ENCODE assay signal across 8 mouse cellular contexts in genomic region chr12:70913429-70913828, GRCm38 (mm10). TPM values are rescaled to one million over a fixed set of nuclear protein-coding genes. Genes with fewer than 3 reads are reported as not detected.
DNase-seq lines count a peak whose midpoint lies in the region; ATAC-seq and TF ChIP-seq lines count a peak whose summit lies in the region.

No protein-coding gene starts in this region.

- H3K27me3 ChIP-seq in forebrain, postnatal 0 days (ENCODE audit: insufficient read depth, low read length) = no peaks in the 10 kb centered on the region
- no peaks in the 10 kb centered on the region for H3K27me3 ChIP-seq in forebrain, embryonic 14.5 days (replicated peaks; ENCODE audit: control insufficient read depth, insufficient read depth, low read length)
- no peaks in the 10 kb centered on the region for H3K27me3 ChIP-seq in limb, embryonic 10.5 days (ENCODE audit: low read depth, poor library complexity, severe bottlenecking)

- peak; percentile 60 for TF ChIP-seq CTCF in forebrain, postnatal 0 days (IDR thresholded peaks at IDR 0.05; ENCODE audit: low read depth)

- H3K9ac ChIP-seq in forebrain, postnatal 0 days = no peak overlapping the region
- H3K9ac ChIP-seq in forebrain, embryonic 14.5 days (ENCODE audit: low read length) = no peak overlapping the region

- DNase-seq in forebrain, postnatal 0 days = no peak
- DNase-seq in forebrain, embryonic 14.5 days (ENCODE audit: low spot score) = no peak
- DNase-seq in CD4-positive helper T cell, adult 2 months (ENCODE audit: low read depth, low spot score) = peak; percentile 84
- peak; percentile 84 to 88 for DNase-seq in adrenal gland, postnatal 36 days
- DNase-seq in heart, adult 8-10 months (ENCODE audit: low spot score) = peak; percentile 72
- peak; percentile 60 for DNase-seq in limb, embryonic 10.5 days (ENCODE audit: low spot score)
- DNase-seq in thymus, postnatal 4 days = peak; percentile 94

- H3K4me1 ChIP-seq in forebrain, postnatal 0 days (ENCODE audit: insufficient read depth) = no peaks in the 10 kb centered on the region
- H3K4me1 ChIP-seq in forebrain, embryonic 14.5 days (ENCODE audit: control insufficient read depth, insufficient read depth, low read length) = no peaks in the 10 kb centered on the region
- 0 out of 2 replicates have a peak, but pooled peaks cover 7% of the 10 kb centered on the region for H3K4me1 ChIP-seq in limb, embryonic 10.5 days

- H3K36me3 ChIP-seq in forebrain, postnatal 0 days (ENCODE audit: insufficient read depth) = no peaks in the 10 kb centered on the region
- H3K36me3 ChIP-seq in forebrain, embryonic 14.5 days (ENCODE audit: control insufficient read depth, insufficient read depth, low read length) = no peaks in the 10 kb centered on the region
- no peaks in the 10 kb centered on the region for H3K36me3 ChIP-seq in limb, embryonic 10.5 days

- H3K4me2 ChIP-seq in forebrain, postnatal 0 days (ENCODE audit: low read depth) = no peak overlapping the region
- no peak overlapping the region for H3K4me2 ChIP-seq in forebrain, embryonic 14.5 days (ENCODE audit: low read length)

- no peak overlapping the region for H3K27ac ChIP-seq in forebrain, postnatal 0 days (ENCODE audit: low read depth, low read length)
- H3K27ac ChIP-seq in forebrain, embryonic 14.5 days (ENCODE audit: low read depth, low read length) = no peak overlapping the region
- no peak overlapping the region for H3K27ac ChIP-seq in limb, embryonic 10.5 days

- no peak overlapping the region for H3K4me3 ChIP-seq in forebrain, postnatal 0 days (ENCODE audit: low read depth, low read length)
- H3K4me3 ChIP-seq in forebrain, embryonic 14.5 days (ENCODE audit: low read depth, low read length) = no peak overlapping the region
- no peak overlapping the region for H3K4me3 ChIP-seq in limb, embryonic 10.5 days

- no peak for ATAC-seq in forebrain, postnatal 0 days
- ATAC-seq in forebrain, embryonic 14.5 days = no peak
- peak; percentile 44; the same call in 1 of the 2 replicates for ATAC-seq in neutrophil, adult 5-6 weeks (ENCODE audit: extremely low read depth, insufficient number of reproducible peaks, low FRiP score, poor library complexity, severe bottlenecking)

- H3K9me3 ChIP-seq in forebrain, postnatal 0 days (ENCODE audit: low read length) = no peaks in the 10 kb centered on the region
- H3K9me3 ChIP-seq in forebrain, embryonic 14.5 days (replicated peaks; ENCODE audit: control insufficient read depth, low read length) = no peaks in the 10 kb centered on the region
- no peaks in the 10 kb centered on the region for H3K9me3 ChIP-seq in limb, embryonic 10.5 days (replicated peaks)

- 49% methylated on average over 3 of the region's 3 CpGs for WGBS in forebrain, postnatal 0 days
- 50% methylated on average over 3 of the region's 3 CpGs for WGBS in forebrain, embryonic 14.5 days
- WGBS in limb, embryonic 10.5 days = 55% methylated on average over 3 of the region's 3 CpGs

RNA-seq across cellular contexts. Expression of gene Actr10, which starts 24.2 kb away (rescaled TPM):
- 105 and 112 TPM in 2 replicates for total RNA-seq in forebrain, postnatal 0 days (2014; rRNA removed)
- 196 and 282 TPM in 2 replicates for polyA plus RNA-seq in forebrain, postnatal 0 days (2015; fragmentation: Nextera tagmentation; extraction: Ambion mirVana)
- polyA plus RNA-seq in forebrain, embryonic 14.5 days (2014; fragmentation: Nextera tagmentation; extraction: Ambion mirVana) = 335 and 376 TPM in 2 replicates
- total RNA-seq in adrenal gland, postnatal 36 days (2021) = 100 to 1,000 TPM; 205 to 206 TPM
- total RNA-seq in heart, adult 8-10 months (2022) = 100 to 1,000 TPM; 120 to 137 (median 129) TPM
- polyA plus RNA-seq in limb, embryonic 10.5 days (2016; fragmentation: Nextera tagmentation; extraction: Ambion mirVana) = 221 and 232 TPM in 2 replicates
- total RNA-seq in neutrophil, adult 5-6 weeks (2017) = 67.3 and 84.8 TPM in 2 replicates

Comparison
In these comparisons a context has a peak if more than half of its experiments do, and no peak if none do; other contexts are left out.
1. DNase-seq: peak in CD4-positive helper T cell, adult 2 months (single experiment), adrenal gland, postnatal 36 days (2 of 2), heart, adult 8-10 months (single experiment), limb, embryonic 10.5 days (single experiment) and thymus, postnatal 4 days (single experiment); none in forebrain, postnatal 0 days (single experiment) and forebrain, embryonic 14.5 days (single experiment).